Mouse (Mus musculus) layer of hippocampus, postnatal 10 days (tissue): ENCODE measurements around the gene Tspan8. TPM values are rescaled to one million over a fixed set of nuclear protein-coding genes. Genes with fewer than 3 reads are reported as not detected.

Experiments used
- DNase-seq, 2 experiments: peaks; one replicate each; pipeline ENCODE4 v3.0.0; 2021; ENCODE audit warnings: low spot score in 2 of 2
- total RNA-seq, 2 experiments: library from RNA; stranded (reverse); gene quantifications; 2 replicates each; pipeline ENCODE4 v1.2.3; 2021

Tspan8 gene
- total RNA-seq, 2 experiments from 2014 or later = 0.62 to 0.69 TPM

DNA sequence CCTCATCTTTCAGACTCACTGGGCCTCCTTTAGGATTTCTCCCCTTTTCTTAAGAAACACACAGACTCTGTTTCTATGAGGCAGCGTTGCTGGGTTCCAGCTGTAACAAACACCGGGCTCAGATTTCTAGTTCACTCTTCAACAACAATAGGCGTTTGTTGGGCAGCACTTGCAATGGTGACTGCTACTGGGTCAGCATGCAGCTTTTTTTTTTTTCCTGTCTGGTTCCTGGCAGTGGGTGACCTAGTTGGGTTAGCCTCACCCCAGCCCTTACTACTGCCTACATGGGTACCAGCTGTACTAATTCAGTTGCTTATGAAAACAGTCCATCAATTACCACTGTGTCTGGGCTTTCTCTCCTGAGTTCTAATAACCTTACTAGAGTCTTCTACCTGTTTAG lies 14.1 kb downstream of the Tspan8 start:
- no peak for DNase-seq

DNA sequence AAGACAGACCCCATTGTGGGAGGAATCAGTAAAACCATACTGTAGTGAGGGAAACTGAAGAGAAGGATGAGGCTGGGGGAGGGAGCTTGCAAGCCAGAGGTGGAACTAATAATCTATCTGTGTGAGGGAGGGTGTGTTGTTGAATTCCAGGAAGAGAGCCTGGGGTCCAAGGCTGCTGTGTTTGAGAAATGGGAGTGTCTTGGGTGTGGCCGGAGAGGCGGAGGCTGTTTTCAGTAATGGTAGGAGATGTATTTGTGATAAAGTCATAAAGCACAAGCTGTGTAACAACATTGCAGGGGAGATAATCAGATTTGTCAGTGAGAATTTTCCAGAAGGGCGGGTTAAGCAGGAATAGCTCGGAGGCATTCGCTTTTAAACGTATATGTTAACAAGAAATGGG lies 17.4 kb downstream of the Tspan8 start:
- no peak for DNase-seq

DNA sequence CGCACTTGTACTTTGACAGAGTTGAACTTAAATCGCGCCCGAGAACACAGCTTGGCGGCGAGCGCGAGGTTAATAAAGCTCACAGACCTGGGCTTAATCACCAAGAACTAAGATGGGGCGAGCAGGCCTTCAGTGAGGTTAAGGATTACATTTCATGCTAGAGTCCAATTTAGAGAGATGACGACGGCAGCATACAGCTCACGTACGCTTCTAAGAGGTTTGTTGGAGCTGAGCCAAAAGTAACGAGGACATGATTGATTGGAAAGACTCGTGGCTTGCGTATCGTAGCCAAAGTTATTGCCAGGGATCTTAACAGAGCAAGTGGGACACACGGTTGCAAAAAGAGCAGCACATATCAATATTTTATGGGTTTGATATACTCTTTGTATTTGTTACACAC lies 30.3 kb downstream of the Tspan8 start:
- DNase-seq = no peak

DNA sequence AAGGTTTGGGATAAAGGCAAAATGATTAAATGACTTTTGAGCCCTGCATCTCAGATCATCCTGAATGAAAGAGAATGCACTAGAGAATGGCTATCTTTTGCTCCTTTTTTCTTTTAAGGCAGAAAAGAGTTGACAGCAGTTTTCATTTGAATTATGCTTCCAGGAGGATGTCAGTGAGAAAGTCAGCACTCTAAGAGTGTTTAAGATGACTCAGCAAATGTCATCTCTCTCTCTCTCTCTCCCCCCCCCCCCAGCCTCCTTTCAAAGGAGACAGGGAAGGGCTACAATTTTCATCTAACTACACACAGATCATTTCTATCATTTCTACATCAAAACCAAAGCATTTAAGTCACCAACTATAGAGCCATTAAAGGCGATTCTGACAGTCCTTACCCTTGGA lies 31.9 kb downstream of the Tspan8 start:
- no peak for DNase-seq

DNA sequence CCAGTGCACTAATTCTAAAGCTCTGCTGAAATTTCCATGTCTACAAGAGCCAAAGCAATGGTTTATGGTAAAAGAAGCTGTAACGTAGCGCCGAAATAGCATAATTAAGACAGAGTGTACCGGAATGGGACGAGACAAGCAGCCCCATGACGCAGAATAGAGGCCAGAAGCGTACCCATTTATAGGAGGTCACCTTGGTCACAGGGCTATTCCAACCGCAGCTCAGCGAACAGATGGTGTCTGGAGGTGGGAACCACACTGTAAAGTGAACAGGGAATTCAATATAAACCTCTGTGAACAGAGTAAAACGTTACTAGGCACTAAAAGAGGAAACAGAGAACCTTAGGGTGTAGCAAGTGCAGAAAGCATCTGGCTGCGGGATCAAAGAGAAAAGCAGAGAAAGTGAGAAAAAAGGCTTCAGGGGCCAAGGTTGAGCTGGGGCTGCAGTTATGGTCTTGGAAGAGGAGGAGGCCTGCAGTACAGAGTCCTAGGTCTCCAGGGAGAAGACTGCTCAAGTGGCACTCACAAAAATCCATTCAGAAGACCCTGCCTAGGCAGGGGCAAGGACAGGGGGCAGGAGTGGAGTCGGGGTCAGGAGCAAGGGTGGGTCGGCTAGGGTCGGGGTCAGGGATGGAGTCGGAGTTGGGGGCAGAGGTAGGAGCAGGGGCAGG lies 43.7 kb downstream of the Tspan8 start:
- no peak for DNase-seq

DNA sequence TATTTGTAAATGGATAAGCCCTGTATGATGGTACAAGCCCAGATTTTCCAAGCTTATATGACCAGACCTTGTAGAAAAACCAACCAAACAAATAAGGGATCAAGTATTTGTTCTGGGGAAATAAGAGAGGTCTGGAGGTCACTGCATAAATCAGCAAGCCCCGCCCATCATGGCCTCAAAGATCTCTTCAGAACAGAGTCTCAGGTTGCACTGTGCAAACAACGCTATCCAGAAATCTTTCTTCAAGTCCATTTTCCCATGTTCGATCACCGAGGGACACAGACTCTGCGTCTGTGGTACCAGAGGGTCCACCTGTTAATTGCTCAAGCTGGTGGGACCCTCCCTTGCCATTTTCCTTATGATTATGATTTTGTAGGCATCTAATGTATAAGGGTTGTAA lies 45.3 kb downstream of the Tspan8 start:
- DNase-seq = no peak

DNA sequence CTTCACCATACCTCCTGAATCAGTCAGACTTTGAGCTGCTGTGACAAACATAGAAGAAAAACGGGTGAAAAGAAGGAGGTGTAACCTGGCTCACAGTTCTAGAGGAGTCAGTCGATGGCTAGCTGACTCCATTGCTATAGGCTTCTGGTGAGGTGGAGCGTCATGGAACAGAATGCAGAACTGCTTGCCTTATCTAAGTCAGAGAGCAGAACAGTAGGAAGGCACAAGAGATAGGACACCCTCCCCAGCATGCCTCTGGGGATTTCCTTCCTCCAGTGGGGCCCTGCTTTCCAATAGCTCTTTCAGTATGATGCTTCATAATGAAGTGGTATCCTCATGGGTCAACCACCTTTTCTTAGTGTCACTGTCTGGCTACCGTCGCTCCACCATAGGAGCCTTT lies 66.1 kb downstream of the Tspan8 start:
- DNase-seq = no peak

DNA sequence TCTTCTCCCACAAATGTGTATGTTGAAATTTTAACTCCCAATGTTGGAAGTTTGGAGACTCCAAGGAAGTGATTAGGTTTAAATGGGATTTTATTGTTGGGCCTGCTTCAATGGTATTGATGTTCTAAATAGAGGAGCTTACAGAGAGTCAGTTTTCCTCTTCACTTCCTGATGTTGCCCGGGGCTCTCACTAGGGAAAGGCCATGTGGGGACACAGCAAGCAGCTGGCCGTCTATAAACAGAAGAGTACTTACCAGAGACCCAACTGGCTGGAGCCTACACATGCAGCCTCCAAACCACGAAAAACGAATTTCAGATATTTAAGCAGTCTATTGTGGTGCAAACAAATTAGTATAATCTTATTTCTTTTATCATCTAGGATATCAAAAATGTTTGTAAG lies 75.3 kb downstream of the Tspan8 start:
- no peak for DNase-seq

DNA sequence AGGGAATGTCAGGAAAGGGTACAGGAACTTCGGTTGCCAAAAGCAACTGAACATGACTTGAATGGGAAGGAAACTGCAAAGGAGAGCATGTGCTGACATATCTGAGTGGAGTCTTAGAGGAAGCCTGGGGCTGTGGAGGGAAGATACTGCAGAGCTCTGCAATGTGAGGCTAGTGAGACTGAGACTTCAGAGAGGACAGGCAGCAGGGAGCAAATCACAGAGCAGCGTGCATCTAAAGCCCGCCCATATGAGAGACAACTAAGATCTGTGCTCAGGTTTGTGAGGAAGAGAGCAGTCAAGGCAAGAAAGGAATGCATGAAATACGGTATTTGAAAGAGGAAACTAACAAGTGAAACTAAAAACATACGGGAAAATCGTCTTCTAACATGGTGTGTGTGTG lies 76.3 kb downstream of the Tspan8 start:
- no peak for DNase-seq

DNA sequence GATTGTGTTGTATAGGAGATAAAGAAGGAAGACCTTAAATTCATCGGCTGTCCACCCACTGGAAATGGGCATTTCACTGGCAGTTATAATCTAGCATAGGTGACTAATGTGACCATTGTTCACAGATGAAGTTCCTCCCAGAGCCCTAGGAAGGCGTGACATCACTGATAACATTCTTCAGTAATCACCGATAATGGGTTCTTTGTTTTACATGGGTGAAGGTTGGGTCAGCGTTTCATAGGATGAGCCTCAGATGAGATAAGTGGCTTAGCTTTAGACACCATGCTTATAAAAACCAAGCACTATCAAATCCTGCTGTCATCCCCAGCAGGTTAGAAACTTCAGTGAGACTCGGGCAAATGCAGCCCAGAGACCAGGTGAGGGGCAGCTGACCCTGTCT lies 77.4 kb downstream of the Tspan8 start:
- no peak for DNase-seq

DNA sequence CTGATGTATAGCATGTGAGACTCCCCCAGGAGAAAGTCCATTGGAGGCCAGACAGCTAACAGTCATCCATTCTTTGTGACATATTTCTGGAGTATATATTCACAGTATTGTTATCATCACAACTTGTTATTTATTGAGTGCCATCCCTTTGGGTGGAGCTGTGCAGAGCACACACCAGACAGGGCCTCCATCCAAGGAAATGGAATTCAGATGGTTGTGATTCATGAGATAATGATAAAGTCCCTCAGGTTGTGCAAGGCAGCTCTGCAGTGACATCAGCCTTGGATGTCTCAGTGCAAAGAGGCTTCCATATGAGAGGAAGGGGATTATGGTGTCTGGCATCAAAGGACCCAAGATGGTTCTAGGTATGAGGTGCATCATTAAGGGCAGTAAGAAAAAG lies 80.1 kb downstream of the Tspan8 start:
- no peak for DNase-seq

DNA sequence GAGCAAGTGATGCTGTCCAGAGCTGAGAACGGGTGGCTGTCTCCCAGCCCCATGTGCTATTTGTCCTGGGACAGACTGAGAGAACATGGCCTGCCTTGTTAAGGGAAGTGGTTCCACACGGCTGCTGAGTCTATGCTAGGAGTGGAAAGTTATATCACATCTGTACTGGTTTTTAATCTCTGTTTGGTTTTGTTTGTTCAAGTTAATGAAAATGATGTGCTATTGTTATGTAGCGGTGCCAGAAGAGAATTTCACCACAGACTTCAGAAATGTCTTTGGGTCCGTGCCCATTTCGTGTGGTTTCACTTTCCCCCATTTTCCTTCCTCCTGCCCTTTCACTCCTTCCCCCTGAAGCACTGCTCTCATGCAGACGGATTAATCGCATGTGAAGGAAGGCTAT lies 80.6 kb downstream of the Tspan8 start:
- DNase-seq = no peak

Other genes with a start within 250 kb of the Tspan8 start
- gene A930009A15Rik, start 246.8 kb upstream of the Tspan8 start, total RNA-seq = 1 to 10 TPM; 1.1 to 1.8 TPM
- gene Lgr5, start 229.1 kb upstream of the Tspan8 start, total RNA-seq = 1 to 10 TPM; 2.2 to 2.6 TPM
- 10 to 100 TPM; 26.1 to 29.0 TPM for gene Ptprr, start 201.4 kb downstream of the Tspan8 start, total RNA-seq